Mouse (Mus musculus): ENCODE measurements at regions not wholly inside any gene's neighbourhood (a gene's known extent, or its start where the extent isn't known, plus 50 kb on each side); places are given as distances from the start of the nearest gene placed in this dataset.

GRCm38 (mm10) chr13:99099226-99099625 lies 85.4 kb upstream of the Zfp366 start:
- no peak for ATAC-seq (replicated peaks; ENCODE audit: poor library complexity, severe bottlenecking)

- ATAC-seq (replicated peaks; ENCODE audit: poor library complexity, severe bottlenecking) = no peak
Measured at GRCm38 (mm10) chr13:99097606-99098545, 86.7 kb upstream of the Zfp366 start.

GRCm38 (mm10) chr13:99096837-99097236 lies 87.8 kb upstream of the Zfp366 start:
- no peak for ATAC-seq (replicated peaks; ENCODE audit: poor library complexity, severe bottlenecking)

- no peak for ATAC-seq (replicated peaks; ENCODE audit: poor library complexity, severe bottlenecking)
Measured at GRCm38 (mm10) chr13:99095006-99095405, 89.6 kb upstream of the Zfp366 start.

GRCm38 (mm10) chr13:99094221-99094620 lies 90.4 kb upstream of the Zfp366 start:
- ATAC-seq (replicated peaks; ENCODE audit: poor library complexity, severe bottlenecking) = no peak

GRCm38 (mm10) chr13:99093269-99093668 lies 91.4 kb upstream of the Zfp366 start:
- peak; percentile 99 for ATAC-seq (replicated peaks; ENCODE audit: poor library complexity, severe bottlenecking)

- ATAC-seq (replicated peaks; ENCODE audit: poor library complexity, severe bottlenecking) = no peak
Measured at GRCm38 (mm10) chr13:99092279-99092930, 92.2 kb upstream of the Zfp366 start.

GRCm38 (mm10) chr13:99091562-99092278 lies 92.9 kb upstream of the Zfp366 start:
- no peak for ATAC-seq (replicated peaks; ENCODE audit: poor library complexity, severe bottlenecking)

GRCm38 (mm10) chr13:99090361-99090760 lies 94.3 kb upstream of the Zfp366 start:
- ATAC-seq (replicated peaks; ENCODE audit: poor library complexity, severe bottlenecking) = no peak

GRCm38 (mm10) chr13:99088285-99088684 lies 96.3 kb upstream of the Zfp366 start:
- ATAC-seq (replicated peaks; ENCODE audit: poor library complexity, severe bottlenecking) = no peak

- no peak for ATAC-seq (replicated peaks; ENCODE audit: poor library complexity, severe bottlenecking)
Measured at GRCm38 (mm10) chr13:99079331-99079761, 95.0 kb upstream of the 1700024P04Rik start.

GRCm38 (mm10) chr13:99078643-99079042 lies 94.3 kb upstream of the 1700024P04Rik start:
- ATAC-seq (replicated peaks; ENCODE audit: poor library complexity, severe bottlenecking) = no peak

- no peak for ATAC-seq (replicated peaks; ENCODE audit: poor library complexity, severe bottlenecking)
Measured at GRCm38 (mm10) chr13:99077039-99077749, 92.8 kb upstream of the 1700024P04Rik start.

GRCm38 (mm10) chr13:99075467-99075866 lies 91.1 kb upstream of the 1700024P04Rik start:
- peak; percentile 99 for ATAC-seq (replicated peaks; ENCODE audit: poor library complexity, severe bottlenecking)

GRCm38 (mm10) chr13:99071821-99072414 lies 87.6 kb upstream of the 1700024P04Rik start:
- no peak for ATAC-seq (replicated peaks; ENCODE audit: poor library complexity, severe bottlenecking)

GRCm38 (mm10) chr13:99071413-99071812 lies 87.0 kb upstream of the 1700024P04Rik start:
- no peak for ATAC-seq (replicated peaks; ENCODE audit: poor library complexity, severe bottlenecking)

GRCm38 (mm10) chr13:99069767-99070166 lies 85.4 kb upstream of the 1700024P04Rik start:
- no peak for ATAC-seq (replicated peaks; ENCODE audit: poor library complexity, severe bottlenecking)

- no peak for ATAC-seq (replicated peaks; ENCODE audit: poor library complexity, severe bottlenecking)
Measured at GRCm38 (mm10) chr13:99067504-99067903, 83.1 kb upstream of the 1700024P04Rik start.

- ATAC-seq (replicated peaks; ENCODE audit: poor library complexity, severe bottlenecking) = no peak
Measured at GRCm38 (mm10) chr13:99063431-99063830, 79.1 kb upstream of the 1700024P04Rik start.

- no peak for ATAC-seq (replicated peaks; ENCODE audit: poor library complexity, severe bottlenecking)
Measured at GRCm38 (mm10) chr13:99062936-99063335, 78.6 kb upstream of the 1700024P04Rik start.
